Mouse (Mus musculus) spleen, adult 2 months (tissue): ENCODE data around the gene Iqcn. TPM values are rescaled to one million over a fixed set of nuclear protein-coding genes. Genes with fewer than 3 reads are reported as not detected.

Source experiments
- DNase-seq, 2 experiments: peaks; one replicate each; pipeline versions ENCODE4 v3.0.0 to v3.0.0-alpha.2; 2012 to 2021; ENCODE audit warnings: low spot score in 2 of 2, low read depth in 1 of 2
- H3K27ac ChIP-seq: fragments of 200-500 bp; 2 replicates; pipeline ENCODE4 v1.5.1; 2012; ENCODE audit warnings: low read length, inconsistent platforms; ENCODE audit not compliant: insufficient read depth
- H3K27me3 ChIP-seq: fragments of 200-500 bp; 2 replicates; pipeline ENCODE4 v1.6.1; 2012; ENCODE audit warnings: mild to moderate bottlenecking, moderate library complexity, low read length, inconsistent platforms; ENCODE audit not compliant: control insufficient read depth, insufficient read depth
- H3K36me3 ChIP-seq: fragments of 200-500 bp; 2 replicates; pipeline ENCODE4 v1.6.1; 2012; ENCODE audit warnings: mild to moderate bottlenecking, low read length, inconsistent platforms; ENCODE audit not compliant: control insufficient read depth, insufficient read depth
- H3K4me1 ChIP-seq: fragments of 200-500 bp; 2 replicates; pipeline ENCODE4 v1.6.1; 2011; ENCODE audit warnings: inconsistent platforms; ENCODE audit not compliant: control insufficient read depth, insufficient read depth, insufficient read length
- H3K4me3 ChIP-seq: fragments of 200-500 bp; 2 replicates; pipeline ENCODE4 v1.5.1; 2011; ENCODE audit warnings: mild to moderate bottlenecking, inconsistent platforms; ENCODE audit not compliant: insufficient read depth, insufficient read length; ENCODE audit errors: extremely low read depth
- CTCF ChIP-seq: fragments of 200-500 bp; IDR thresholded peaks from 2 replicates; pipeline ENCODE4 v1.5.1; 2011; ENCODE audit warnings: mild to moderate bottlenecking, inconsistent platforms; ENCODE audit not compliant: insufficient read depth, insufficient read length, insufficient replicate concordance; ENCODE audit errors: extremely low read depth
- POLR2A ChIP-seq: fragments of 200-500 bp; IDR thresholded peaks from 2 replicates; pipeline ENCODE4 v1.6.1; 2011; ENCODE audit warnings: low read depth, low read length, inconsistent platforms
- WGBS: fragments of 180-500 bp; shearing (Covaris S2); methylation state at CpG from one replicate; pipeline ENCODE4 v1.1.7; 2018; 5-methylcytosine and 5-hydroxymethylcytosine counted together
- polyA plus RNA-seq: library from polyadenylated mRNA; depleted of rRNA; stranded (reverse); fragments of >200 nt; gene quantifications from 2 replicates; pipeline ENCODE4 v1.2.3, GENCODE M21; 2012

The Iqcn gene
- polyA plus RNA-seq, 1 experiment = 0.09 TPM

GRCm38 (mm10) chr8:70742981-70743655, 39.9 kb downstream of the Iqcn start:
- peaks cover 4% of the 10 kb centered on the region for H3K27me3 ChIP-seq

GRCm38 (mm10) chr8:70743656-70744590, 40.7 kb downstream of the Iqcn start:
- Histone ChIP-seq H3K4me1 (peaks cover 11% of the 10 kb centered on the region; the same call in 1 of the 2 replicates), H3K4me3 (peak overlapping the region; percentile 52), H3K27ac (no peak overlapping the region), H3K36me3 (no peaks in the 10 kb centered on the region), H3K27me3 (peaks cover 4% of the 10 kb centered on the region)
- no peak for TF ChIP-seq POLR2A
- no peak for TF ChIP-seq CTCF
- 4% methylated on average over 48 of the region's 48 CpGs for WGBS
- DNase-seq = peak in 1 of 2 experiments; percentile 18

More at GRCm38 (mm10) chr8:70742981-70743655, 39.9 kb downstream of the Iqcn start:
- Histone ChIP-seq H3K4me1 (peaks cover 11% of the 10 kb centered on the region; the same call in 1 of the 2 replicates), H3K27ac (no peak overlapping the region), H3K36me3 (no peaks in the 10 kb centered on the region), H3K4me3 (peak overlapping the region; percentile 14; the same call in 1 of the 2 replicates)
- WGBS = 6% methylated on average over 38 of the region's 38 CpGs
- DNase-seq = peak in 1 of 2 experiments; percentile 7
- TF ChIP-seq CTCF (no peak), POLR2A (no peak)

- Histone ChIP-seq H3K4me3 (no peak overlapping the region), H3K36me3 (no peaks in the 10 kb centered on the region), H3K27ac (no peak overlapping the region), H3K27me3 (peaks cover 4% of the 10 kb centered on the region), H3K4me1 (peaks cover 11% of the 10 kb centered on the region; the same call in 1 of the 2 replicates)
- peak in 1 of 2 experiments; percentile 15 for DNase-seq
- 40% methylated on average over 11 of the region's 11 CpGs for WGBS
- TF ChIP-seq POLR2A (no peak), CTCF (no peak)
Observed at GRCm38 (mm10) chr8:70744806-70745205, 41.5 kb downstream of the Iqcn start.

GRCm38 (mm10) chr8:70745691-70746220, 42.5 kb downstream of the Iqcn start:
- Histone ChIP-seq H3K27ac (no peak overlapping the region), H3K4me1 (peaks cover 11% of the 10 kb centered on the region; the same call in 1 of the 2 replicates), H3K4me3 (no peak overlapping the region), H3K27me3 (peaks cover 4% of the 10 kb centered on the region), H3K36me3 (no peaks in the 10 kb centered on the region)
- 74% methylated on average over 19 of the region's 19 CpGs for whole genome bisulfite sequencing
- peak in 1 of 2 experiments; percentile 2 for DNase-seq
- TF ChIP-seq POLR2A = no peak
- no peak for TF ChIP-seq CTCF

- H3K27me3 ChIP-seq = peaks cover 4% of the 10 kb centered on the region
- TF ChIP-seq CTCF (no peak), POLR2A (no peak)
- H3K36me3 ChIP-seq = no peaks in the 10 kb centered on the region
- peaks cover 11% of the 10 kb centered on the region; the same call in 1 of the 2 replicates for H3K4me1 ChIP-seq
- 87% methylated on average over 9 of the region's 9 CpGs for WGBS
- peak in 1 of 2 experiments; percentile 2 for DNase-seq
- H3K4me3 ChIP-seq = no peak overlapping the region
- no peak overlapping the region for H3K27ac ChIP-seq
Observed at GRCm38 (mm10) chr8:70746676-70747075, 43.4 kb downstream of the Iqcn start.

- peak in 1 of 2 experiments; percentile 2 for DNase-seq
- H3K27me3 ChIP-seq = peaks cover 4% of the 10 kb centered on the region
- WGBS = 88% methylated on average over 18 of the region's 18 CpGs
- no peak for TF ChIP-seq CTCF
- TF ChIP-seq POLR2A = no peak
- no peak overlapping the region for H3K27ac ChIP-seq
- no peaks in the 10 kb centered on the region for H3K36me3 ChIP-seq
- no peak overlapping the region for H3K4me3 ChIP-seq
- peaks cover 11% of the 10 kb centered on the region; the same call in 1 of the 2 replicates for H3K4me1 ChIP-seq
Observed at GRCm38 (mm10) chr8:70747211-70747890, 44.1 kb downstream of the Iqcn start.
